Mouse (Mus musculus) embryonic fibroblast, embryonic 13.5 days (primary cell): ENCODE measurements at regions not wholly inside any gene's neighbourhood (a gene's known extent, or its start where the extent isn't known, plus 50 kb on each side); places are given as distances from the start of the nearest gene placed in this dataset.

Experiments
- CTCF ChIP-seq: IDR thresholded peaks from 2 replicates; pipeline ENCODE4 v1.5.1; 2011; ENCODE audit warnings: mild to moderate bottlenecking, control low read depth, low read length, moderate library complexity, borderline replicate concordance; ENCODE audit not compliant: insufficient read depth
- POLR2A ChIP-seq: IDR thresholded peaks from 2 replicates; pipeline ENCODE4 v1.6.1; 2011; ENCODE audit warnings: low read depth, mild to moderate bottlenecking, control low read depth, low read length, moderate library complexity

- no peak for TF ChIP-seq POLR2A
- TF ChIP-seq CTCF = no peak
Observed at GRCm38 (mm10) chr1:88964045-88964747, 106.0 kb upstream of the Sh3bp4 start.
